Mouse (Mus musculus): Measurements from ENCODE around the gene Nnmt. TPM values are rescaled to one million over a fixed set of nuclear protein-coding genes. Genes with fewer than 3 reads are reported as not detected.

Gene Nnmt
- polyA plus RNA-seq, 1 experiment from 2014 or later = 1.3 TPM

- Histone ChIP-seq H3K36me3 (ENCODE audit: control insufficient read depth, insufficient read depth, low read length) (no peaks in the 10 kb centered on the region), H3K4me2 (no peak overlapping the region), H3K9me3 (ENCODE audit: control insufficient read depth, low read length) (no peaks in the 10 kb centered on the region), H3K27me3 (replicated peaks; ENCODE audit: control insufficient read depth, insufficient read depth, low read length) (no peaks in the 10 kb centered on the region; the same call in 1 of the 2 replicates), H3K27ac (ENCODE audit: low read depth, low read length) (no peak overlapping the region), H3K4me1 (replicated peaks; ENCODE audit: control insufficient read depth, insufficient read depth, low read length) (no peaks in the 10 kb centered on the region), H3K4me3 (ENCODE audit: low read depth, low read length) (no peak overlapping the region), H3K9ac (ENCODE audit: low read depth, low read length) (no peak overlapping the region)
- DNase-seq (ENCODE audit: low spot score) (no peak), ATAC-seq (replicated peaks; ENCODE audit: low FRiP score) (no peak)
- WGBS = 58% methylated on average over 3 of the region's 3 CpGs
These were observed 12.6 kb upstream of the Nnmt start for GRCm38 (mm10) chr9:48617511-48618010.

GRCm38 (mm10) chr9:48613221-48613620 lies 8.3 kb upstream of the Nnmt start:
- Histone ChIP-seq H3K4me1 (replicated peaks; ENCODE audit: control insufficient read depth, insufficient read depth, low read length) (no peaks in the 10 kb centered on the region), H3K9me3 (ENCODE audit: control insufficient read depth, low read length) (no peaks in the 10 kb centered on the region), H3K4me3 (ENCODE audit: low read depth, low read length) (no peak overlapping the region), H3K9ac (ENCODE audit: low read depth, low read length) (no peak overlapping the region), H3K4me2 (no peak overlapping the region), H3K27me3 (replicated peaks; ENCODE audit: control insufficient read depth, insufficient read depth, low read length) (no peaks in the 10 kb centered on the region), H3K27ac (ENCODE audit: low read depth, low read length) (no peak overlapping the region), H3K36me3 (ENCODE audit: control insufficient read depth, insufficient read depth, low read length) (no peaks in the 10 kb centered on the region)
- ATAC-seq (replicated peaks; ENCODE audit: low FRiP score) (no peak), DNase-seq (ENCODE audit: low spot score) (no peak)
- WGBS = 77% methylated on average over 4 of the region's 4 CpGs

DNA sequence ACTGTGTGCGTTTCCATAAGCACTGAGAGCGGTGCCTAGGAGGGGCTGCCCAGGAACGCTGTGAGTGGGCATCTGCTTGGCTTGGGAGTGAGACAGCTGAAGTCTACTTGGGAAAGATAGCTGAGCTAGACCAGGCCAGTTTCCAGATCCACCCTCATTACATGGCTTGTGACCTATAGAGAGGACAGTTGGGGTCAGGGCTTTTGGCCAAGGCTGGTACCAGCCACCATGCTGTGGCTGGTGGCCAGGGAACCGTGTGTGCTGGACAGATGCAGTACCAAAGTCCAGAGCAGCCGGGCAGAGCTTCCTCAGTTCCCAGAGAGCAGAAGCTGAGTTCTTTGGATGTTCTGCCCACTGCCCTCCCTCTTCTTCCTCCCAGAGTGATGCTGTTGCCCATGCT lies 7.6 kb upstream of the Nnmt start:
- no peaks in the 10 kb centered on the region for H3K4me1 ChIP-seq (replicated peaks; ENCODE audit: control insufficient read depth, insufficient read depth, low read length)
- WGBS = 80% methylated on average over 5 of the region's 5 CpGs
- H3K36me3 ChIP-seq (ENCODE audit: control insufficient read depth, insufficient read depth, low read length) = no peaks in the 10 kb centered on the region
- H3K9ac ChIP-seq (ENCODE audit: low read depth, low read length) = no peak overlapping the region
- H3K9me3 ChIP-seq (ENCODE audit: control insufficient read depth, low read length) = no peaks in the 10 kb centered on the region
- no peaks in the 10 kb centered on the region for H3K27me3 ChIP-seq (replicated peaks; ENCODE audit: control insufficient read depth, insufficient read depth, low read length)
- H3K27ac ChIP-seq (ENCODE audit: low read depth, low read length) = no peak overlapping the region
- ATAC-seq (replicated peaks; ENCODE audit: low FRiP score) (no peak), DNase-seq (ENCODE audit: low spot score) (no peak)
- no peak overlapping the region for H3K4me3 ChIP-seq (ENCODE audit: low read depth, low read length)
- H3K4me2 ChIP-seq = no peak overlapping the region

GRCm38 (mm10) chr9:48611032-48611431 lies 6.1 kb upstream of the Nnmt start:
- 29% methylated on average over 1 of the region's 1 CpGs for WGBS
- no peak for ATAC-seq (replicated peaks; ENCODE audit: low FRiP score)
- Histone ChIP-seq H3K36me3 (ENCODE audit: control insufficient read depth, insufficient read depth, low read length) (no peaks in the 10 kb centered on the region), H3K4me3 (ENCODE audit: low read depth, low read length) (no peak overlapping the region), H3K27ac (ENCODE audit: low read depth, low read length) (no peak overlapping the region), H3K9me3 (ENCODE audit: control insufficient read depth, low read length) (no peaks in the 10 kb centered on the region), H3K4me2 (no peak overlapping the region), H3K27me3 (replicated peaks; ENCODE audit: control insufficient read depth, insufficient read depth, low read length) (no peaks in the 10 kb centered on the region), H3K9ac (ENCODE audit: low read depth, low read length) (no peak overlapping the region), H3K4me1 (replicated peaks; ENCODE audit: control insufficient read depth, insufficient read depth, low read length) (no peaks in the 10 kb centered on the region)
- no peak for DNase-seq (ENCODE audit: low spot score)

- Histone ChIP-seq H3K4me2 (no peak overlapping the region), H3K9ac (ENCODE audit: low read depth, low read length) (no peak overlapping the region), H3K9me3 (ENCODE audit: control insufficient read depth, low read length) (no peaks in the 10 kb centered on the region), H3K27ac (ENCODE audit: low read depth, low read length) (no peak overlapping the region), H3K4me1 (replicated peaks; ENCODE audit: control insufficient read depth, insufficient read depth, low read length) (no peaks in the 10 kb centered on the region), H3K4me3 (ENCODE audit: low read depth, low read length) (no peak overlapping the region), H3K36me3 (ENCODE audit: control insufficient read depth, insufficient read depth, low read length) (no peaks in the 10 kb centered on the region), H3K27me3 (replicated peaks; ENCODE audit: control insufficient read depth, insufficient read depth, low read length) (no peaks in the 10 kb centered on the region)
- ATAC-seq (replicated peaks; ENCODE audit: low FRiP score) (no peak), DNase-seq (ENCODE audit: low spot score) (no peak)
- 57% methylated on average over 4 of the region's 4 CpGs for WGBS
These were observed 4.8 kb upstream of the Nnmt start for GRCm38 (mm10) chr9:48609734-48610133.

- Histone ChIP-seq H3K27me3 (replicated peaks; ENCODE audit: control insufficient read depth, insufficient read depth, low read length) (no peaks in the 10 kb centered on the region), H3K4me1 (replicated peaks; ENCODE audit: control insufficient read depth, insufficient read depth, low read length) (no peaks in the 10 kb centered on the region), H3K4me3 (ENCODE audit: low read depth, low read length) (no peak overlapping the region), H3K4me2 (no peak overlapping the region), H3K9ac (ENCODE audit: low read depth, low read length) (no peak overlapping the region), H3K27ac (ENCODE audit: low read depth, low read length) (no peak overlapping the region), H3K9me3 (ENCODE audit: control insufficient read depth, low read length) (no peaks in the 10 kb centered on the region), H3K36me3 (ENCODE audit: control insufficient read depth, insufficient read depth, low read length) (no peaks in the 10 kb centered on the region)
- 74% methylated on average over 7 of the region's 7 CpGs for WGBS
- no peak for DNase-seq (ENCODE audit: low spot score)
- no peak for ATAC-seq (replicated peaks; ENCODE audit: low FRiP score)
These were observed 2.5 kb upstream of the Nnmt start for GRCm38 (mm10) chr9:48607417-48607816.

DNA sequence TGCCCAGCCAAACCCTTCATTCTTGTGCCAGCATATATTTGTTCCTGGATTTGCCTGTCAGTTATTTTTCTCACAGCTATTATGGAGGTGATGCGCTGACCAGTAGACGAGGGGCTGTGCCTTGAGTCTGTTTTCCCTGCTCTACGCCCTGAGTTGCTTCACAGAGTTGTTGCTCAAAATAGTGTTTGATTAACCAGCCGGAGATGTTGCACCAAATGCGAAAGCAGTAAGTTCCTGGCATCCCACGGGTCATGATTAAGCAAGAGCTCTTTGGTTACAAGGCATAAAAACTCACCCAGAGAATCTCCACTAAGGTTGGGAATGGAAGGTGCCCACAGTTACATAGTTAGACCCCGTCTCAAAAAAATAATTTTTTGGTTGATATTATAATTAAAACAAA lies 1.2 kb upstream of the Nnmt start:
- H3K27me3 ChIP-seq (replicated peaks; ENCODE audit: control insufficient read depth, insufficient read depth, low read length) = no peaks in the 10 kb centered on the region
- no peaks in the 10 kb centered on the region for H3K36me3 ChIP-seq (ENCODE audit: control insufficient read depth, insufficient read depth, low read length)
- no peaks in the 10 kb centered on the region for H3K4me1 ChIP-seq (replicated peaks; ENCODE audit: control insufficient read depth, insufficient read depth, low read length)
- 78% methylated on average over 7 of the region's 7 CpGs for WGBS
- H3K9ac ChIP-seq (ENCODE audit: low read depth, low read length) = no peak overlapping the region
- no peak for DNase-seq (ENCODE audit: low spot score)
- no peak overlapping the region for H3K4me2 ChIP-seq
- H3K4me3 ChIP-seq (ENCODE audit: low read depth, low read length) = no peak overlapping the region
- no peaks in the 10 kb centered on the region for H3K9me3 ChIP-seq (ENCODE audit: control insufficient read depth, low read length)
- no peak for ATAC-seq (replicated peaks; ENCODE audit: low FRiP score)
- no peak overlapping the region for H3K27ac ChIP-seq (ENCODE audit: low read depth, low read length)

GRCm38 (mm10) chr9:48605697-48606096 lies 744 bp upstream of the Nnmt start:
- ATAC-seq (replicated peaks; ENCODE audit: low FRiP score) (no peak), DNase-seq (ENCODE audit: low spot score) (no peak)
- no peaks in the 10 kb centered on the region for H3K4me1 ChIP-seq (replicated peaks; ENCODE audit: control insufficient read depth, insufficient read depth, low read length)
- no peaks in the 10 kb centered on the region for H3K36me3 ChIP-seq (ENCODE audit: control insufficient read depth, insufficient read depth, low read length)
- H3K4me2 ChIP-seq = no peak overlapping the region
- no peak overlapping the region for H3K27ac ChIP-seq (ENCODE audit: low read depth, low read length)
- H3K9me3 ChIP-seq (ENCODE audit: control insufficient read depth, low read length) = no peaks in the 10 kb centered on the region
- H3K9ac ChIP-seq (ENCODE audit: low read depth, low read length) = no peak overlapping the region
- H3K27me3 ChIP-seq (replicated peaks; ENCODE audit: control insufficient read depth, insufficient read depth, low read length) = 0 out of 2 replicates have a peak, but pooled peaks cover 3% of the 10 kb centered on the region
- no peak overlapping the region for H3K4me3 ChIP-seq (ENCODE audit: low read depth, low read length)
- 82% methylated on average over 5 of the region's 5 CpGs for WGBS

DNA sequence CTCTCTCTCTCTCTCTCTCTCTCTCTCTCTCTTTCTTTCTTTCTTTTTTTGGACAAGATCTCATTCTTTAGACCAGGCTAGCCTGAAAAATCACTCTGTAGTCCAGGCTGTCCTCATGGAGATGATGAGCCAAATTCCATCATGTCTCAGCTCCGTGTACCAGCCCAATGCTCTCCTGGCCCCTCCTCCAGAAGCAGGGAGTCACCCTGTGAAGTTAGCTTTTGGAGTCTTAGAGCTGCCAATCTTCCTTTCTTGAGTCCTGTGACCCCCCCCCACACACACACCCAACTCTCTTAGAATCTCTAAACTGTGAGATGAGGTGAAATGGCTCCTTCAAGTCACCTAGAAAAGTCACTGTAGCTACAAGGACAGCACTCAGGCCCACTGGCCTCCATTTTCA lies 727 bp downstream of the Nnmt start:
- H3K9me3 ChIP-seq (ENCODE audit: control insufficient read depth, low read length) = no peaks in the 10 kb centered on the region
- ATAC-seq (replicated peaks; ENCODE audit: low FRiP score) (no peak), DNase-seq (ENCODE audit: low spot score) (no peak)
- 50% methylated on average over 1 of the region's 1 CpGs for WGBS
- no peaks in the 10 kb centered on the region for H3K4me1 ChIP-seq (replicated peaks; ENCODE audit: control insufficient read depth, insufficient read depth, low read length)
- no peaks in the 10 kb centered on the region for H3K36me3 ChIP-seq (ENCODE audit: control insufficient read depth, insufficient read depth, low read length)
- H3K4me3 ChIP-seq (ENCODE audit: low read depth, low read length) = no peak overlapping the region
- H3K27ac ChIP-seq (ENCODE audit: low read depth, low read length) = no peak overlapping the region
- H3K4me2 ChIP-seq = no peak overlapping the region
- no peak overlapping the region for H3K9ac ChIP-seq (ENCODE audit: low read depth, low read length)
- H3K27me3 ChIP-seq (replicated peaks; ENCODE audit: control insufficient read depth, insufficient read depth, low read length) = 0 out of 2 replicates have a peak, but pooled peaks cover 3% of the 10 kb centered on the region
